Mouse (Mus musculus) cortical plate, adult 2 months (tissue): Measurements from ENCODE around the gene Dnajc13.
A peak's percentile ranks its signal among the peaks of the same experiment; 100 is the strongest.

Experiments
- CTCF ChIP-seq: fragments of 200-500 bp; IDR thresholded peaks from 2 replicates; pipeline ENCODE4 v1.5.1; 2011; ENCODE audit warnings: mild to moderate bottlenecking, control low read depth, low read length; ENCODE audit not compliant: insufficient read depth; ENCODE audit errors: extremely low read depth
- POLR2A ChIP-seq: fragments of 200-500 bp; IDR thresholded peaks from 2 replicates; pipeline ENCODE4 v1.6.1; 2011; ENCODE audit warnings: mild to moderate bottlenecking, low read length, control low read depth; ENCODE audit not compliant: insufficient read depth; ENCODE audit errors: extremely low read depth

GRCm38 (mm10) chr9:104144314-104144996 lies 118.3 kb downstream of the Dnajc13 start:
- TF ChIP-seq CTCF (peak; percentile 28; the same call in 1 of the 2 replicates), POLR2A (no peak)
